Mouse (Mus musculus) hindbrain, embryonic 11.5 days (tissue): ENCODE measurements around the gene Ssbp3. TPM values are rescaled to one million over a fixed set of nuclear protein-coding genes. Genes with fewer than 3 reads are reported as not detected.

ENCODE experiments used
- ATAC-seq: fragments of 200-750 bp; cut with Nextera tagmentation; 2 replicates; pipeline ENCODE4 v1.8.0; 2017; ENCODE audit warnings: mild to moderate bottlenecking, moderate TSS enrichment, moderate library complexity; ENCODE audit not compliant: low FRiP score
- DNase-seq: peaks from one replicate; pipeline ENCODE4 v3.0.0-alpha.2; 2015; ENCODE audit warnings: low spot score
- H3K27ac ChIP-seq: fragments of 300-500 bp; sonication (generic); 2 replicates; pipeline ENCODE4 v1.5.1; 2014; ENCODE audit warnings: mild to moderate bottlenecking, low read depth, low read length
- H3K27me3 ChIP-seq: fragments of 300-500 bp; sonication (generic); 2 replicates; pipeline ENCODE4 v1.6.1; 2014; ENCODE audit warnings: mild to moderate bottlenecking, low read length, moderate library complexity, mixed read lengths; ENCODE audit not compliant: control insufficient read depth, insufficient read depth
- H3K36me3 ChIP-seq: fragments of 300-500 bp; sonication (generic); 2 replicates; pipeline ENCODE4 v1.6.1; 2014; ENCODE audit warnings: mild to moderate bottlenecking, low read length, moderate library complexity, mixed read lengths; ENCODE audit not compliant: control insufficient read depth, insufficient read depth
- H3K4me1 ChIP-seq: fragments of 300-500 bp; sonication (generic); replicated peaks from 2 replicates; pipeline ENCODE4 v1.6.1; 2014; ENCODE audit warnings: low read length, mixed read lengths; ENCODE audit not compliant: control insufficient read depth, insufficient read depth
- H3K4me2 ChIP-seq: fragments of 300-500 bp; sonication (generic); replicated peaks from 2 replicates; pipeline ENCODE4 v1.6.1; 2014; ENCODE audit warnings: mild to moderate bottlenecking, low read depth, low read length
- H3K4me3 ChIP-seq: fragments of 300-500 bp; sonication (generic); 2 replicates; pipeline ENCODE4 v1.5.1; 2014; ENCODE audit warnings: low read depth, low read length
- H3K9ac ChIP-seq: fragments of 300-500 bp; sonication (generic); 2 replicates; pipeline ENCODE4 v1.6.1; 2014; ENCODE audit warnings: low read depth, low read length
- H3K9me3 ChIP-seq: fragments of 300-500 bp; sonication (generic); 2 replicates; pipeline ENCODE4 v1.6.1; 2016; ENCODE audit warnings: low read length; ENCODE audit not compliant: control insufficient read depth
- WGBS: fragments of 180-500 bp; shearing (Covaris S2); extraction: QIAGEN DNeasy Blood & Tissue Kit; methylation state at CpG from one replicate; pipeline ENCODE4 v1.1.7; 2014; 5-methylcytosine and 5-hydroxymethylcytosine counted together
- polyA plus RNA-seq: library from polyadenylated mRNA; unstranded; fragments of >200 nt; fragmentation: Nextera tagmentation; extraction: Ambion mirVana; gene quantifications from 2 replicates; pipeline ENCODE4 v1.2.1, GENCODE M21; 2014

Gene Ssbp3
- polyA plus RNA-seq, 1 experiment from 2014 or later: 159 TPM

GRCm38 (mm10) chr4:106987725-106988364 is 77.3 kb downstream of the Ssbp3 start:
- Histone ChIP-seq H3K36me3 (no peaks in the 10 kb centered on the region), H3K27ac (peak overlapping the region; percentile 68), H3K4me2 (peak overlapping the region; percentile 17; the same call in 1 of the 2 replicates), H3K9ac (0 out of 2 replicates have a peak overlapping the region, but pooled peaks have one; percentile 27), H3K9me3 (no peaks in the 10 kb centered on the region), H3K4me1 (peaks cover 59% of the 10 kb centered on the region), H3K4me3 (no peak overlapping the region), H3K27me3 (no peaks in the 10 kb centered on the region)
- 27% methylated on average over 7 of the region's 7 CpGs for WGBS
- ATAC-seq: no peak
- DNase-seq: peak; percentile 74

GRCm38 (mm10) chr4:106988886-106989225 is 78.4 kb downstream of the Ssbp3 start:
- Histone ChIP-seq H3K36me3 (no peaks in the 10 kb centered on the region), H3K4me2 (no peak overlapping the region), H3K4me3 (no peak overlapping the region), H3K27me3 (no peaks in the 10 kb centered on the region), H3K9me3 (no peaks in the 10 kb centered on the region), H3K27ac (peak overlapping the region; percentile 68), H3K4me1 (peaks cover 54% of the 10 kb centered on the region), H3K9ac (no peak overlapping the region)
- WGBS: 40% methylated on average over 6 of the region's 6 CpGs
- DNase-seq: no peak
- ATAC-seq: no peak

GRCm38 (mm10) chr4:106989226-106989983 is 78.9 kb downstream of the Ssbp3 start:
- ATAC-seq (peak; percentile 66), DNase-seq (peak; percentile 70)
- H3K4me3 ChIP-seq: no peak overlapping the region
- H3K9ac ChIP-seq: peak overlapping the region; percentile 29; the same call in 1 of the 2 replicates
- WGBS: 40% methylated on average over 10 of the region's 10 CpGs
- no peaks in the 10 kb centered on the region for H3K27me3 ChIP-seq
- H3K27ac ChIP-seq: peak overlapping the region; percentile 68
- peaks cover 52% of the 10 kb centered on the region for H3K4me1 ChIP-seq
- no peak overlapping the region for H3K4me2 ChIP-seq
- no peaks in the 10 kb centered on the region for H3K36me3 ChIP-seq
- no peaks in the 10 kb centered on the region for H3K9me3 ChIP-seq

GRCm38 (mm10) chr4:106993053-106993452 is 82.6 kb downstream of the Ssbp3 start:
- Histone ChIP-seq H3K9ac (no peak overlapping the region), H3K27ac (no peak overlapping the region), H3K27me3 (no peaks in the 10 kb centered on the region), H3K4me3 (no peak overlapping the region), H3K4me1 (peaks cover 26% of the 10 kb centered on the region), H3K9me3 (no peaks in the 10 kb centered on the region), H3K36me3 (no peaks in the 10 kb centered on the region), H3K4me2 (no peak overlapping the region)
- DNase-seq (no peak), ATAC-seq (no peak)
- WGBS: 96% methylated on average over 5 of the region's 5 CpGs

- Histone ChIP-seq H3K4me2 (no peak overlapping the region), H3K4me3 (no peak overlapping the region), H3K9ac (no peak overlapping the region), H3K9me3 (no peaks in the 10 kb centered on the region), H3K27ac (no peak overlapping the region), H3K4me1 (peaks cover 20% of the 10 kb centered on the region), H3K27me3 (no peaks in the 10 kb centered on the region), H3K36me3 (no peaks in the 10 kb centered on the region)
- WGBS: 88% methylated on average over 5 of the region's 5 CpGs
- ATAC-seq: no peak
- no peak for DNase-seq
Observed at GRCm38 (mm10) chr4:106994252-106994651, 83.8 kb downstream of the Ssbp3 start.

- Histone ChIP-seq H3K4me1 (peaks cover 13% of the 10 kb centered on the region), H3K36me3 (no peaks in the 10 kb centered on the region), H3K4me3 (no peak overlapping the region), H3K9ac (no peak overlapping the region), H3K4me2 (no peak overlapping the region), H3K27ac (no peak overlapping the region), H3K9me3 (no peaks in the 10 kb centered on the region), H3K27me3 (no peaks in the 10 kb centered on the region)
- ATAC-seq (no peak), DNase-seq (no peak)
- WGBS: 97% methylated on average over 6 of the region's 6 CpGs
Observed at GRCm38 (mm10) chr4:106995069-106995468, 84.6 kb downstream of the Ssbp3 start.

- H3K4me2 ChIP-seq: no peak overlapping the region
- H3K4me1 ChIP-seq: peaks cover 13% of the 10 kb centered on the region
- H3K27me3 ChIP-seq: no peaks in the 10 kb centered on the region
- ATAC-seq: no peak
- no peak overlapping the region for H3K9ac ChIP-seq
- H3K36me3 ChIP-seq: no peaks in the 10 kb centered on the region
- no peak for DNase-seq
- WGBS: 88% methylated on average over 5 of the region's 5 CpGs
- H3K4me3 ChIP-seq: no peak overlapping the region
- H3K9me3 ChIP-seq: no peaks in the 10 kb centered on the region
- no peak overlapping the region for H3K27ac ChIP-seq
Observed at GRCm38 (mm10) chr4:106995513-106995912, 85.0 kb downstream of the Ssbp3 start.

- H3K4me1 ChIP-seq: peaks cover 14% of the 10 kb centered on the region; the same call in 1 of the 2 replicates
- no peak overlapping the region for H3K27ac ChIP-seq
- no peak overlapping the region for H3K9ac ChIP-seq
- 60% methylated on average over 13 of the region's 13 CpGs for WGBS
- no peak overlapping the region for H3K4me3 ChIP-seq
- H3K36me3 ChIP-seq: no peaks in the 10 kb centered on the region
- no peak for DNase-seq
- ATAC-seq: no peak
- H3K27me3 ChIP-seq: no peaks in the 10 kb centered on the region
- H3K9me3 ChIP-seq: no peaks in the 10 kb centered on the region
- no peak overlapping the region for H3K4me2 ChIP-seq
Observed at GRCm38 (mm10) chr4:106996305-106997076, 86.0 kb downstream of the Ssbp3 start.
